Mouse (Mus musculus) erythroid progenitor cell, adult 5-6 weeks (primary cell): ENCODE measurements at regions not wholly inside any gene's neighbourhood (a gene's known extent, or its start where the extent isn't known, plus 50 kb on each side); places are given as distances from the start of the nearest gene placed in this dataset.

Experiments used
- ATAC-seq: replicated peaks from 2 replicates; pipeline ENCODE4 v1.8.0; 2016; ENCODE audit warnings: moderate number of reproducible peaks, mild to moderate bottlenecking, moderate TSS enrichment, inconsistent platforms; ENCODE audit not compliant: poor library complexity, low FRiP score, severe bottlenecking

DNA sequence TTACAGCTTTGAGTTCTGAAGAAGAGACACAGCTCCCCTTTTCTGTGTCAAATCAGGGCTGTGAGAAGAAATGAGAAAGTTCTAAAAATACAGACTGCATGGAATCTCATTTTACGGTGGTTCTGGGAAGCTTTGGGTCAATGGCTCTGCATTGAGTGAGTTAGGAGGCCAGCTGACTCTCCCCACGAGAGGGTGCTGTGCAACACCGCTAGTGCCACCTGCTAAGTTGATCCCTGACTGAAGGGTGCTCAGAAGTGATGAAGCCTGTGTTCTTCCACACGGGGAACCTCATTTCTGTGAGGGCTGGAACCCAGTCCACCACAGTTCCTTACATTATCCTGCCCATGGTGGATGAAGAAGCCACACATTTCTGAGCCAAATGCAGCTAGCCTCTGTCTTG lies 159.5 kb upstream of the Eef2kmt start:
- no peak for ATAC-seq

DNA sequence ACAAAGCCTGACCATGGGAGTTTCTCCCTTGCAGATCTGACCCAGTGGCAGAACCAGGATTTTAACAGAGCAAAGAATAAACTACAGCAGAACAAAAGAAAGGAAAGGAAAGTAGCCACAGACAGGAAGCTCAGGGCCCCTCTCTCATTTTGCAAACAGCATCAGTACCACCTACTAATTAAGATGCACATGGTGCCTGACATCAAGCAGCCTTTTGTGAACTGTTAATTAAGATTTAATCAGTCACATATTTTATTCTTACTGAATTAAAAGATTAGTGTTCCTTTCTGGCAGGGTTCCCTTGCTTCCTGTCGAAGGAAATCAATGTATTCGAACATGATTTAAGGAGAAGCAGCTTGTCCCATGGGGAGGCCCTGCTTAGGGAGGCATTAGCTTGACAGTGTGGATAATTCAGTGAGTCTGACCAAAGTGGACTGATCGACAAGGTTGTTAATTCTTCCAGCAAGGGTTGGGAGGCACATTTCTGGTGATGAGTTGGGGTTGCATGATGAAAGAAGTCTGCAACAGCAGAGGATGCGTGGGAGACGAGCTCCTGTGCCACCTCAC lies 156.1 kb upstream of the Eef2kmt start:
- no peak for ATAC-seq

DNA sequence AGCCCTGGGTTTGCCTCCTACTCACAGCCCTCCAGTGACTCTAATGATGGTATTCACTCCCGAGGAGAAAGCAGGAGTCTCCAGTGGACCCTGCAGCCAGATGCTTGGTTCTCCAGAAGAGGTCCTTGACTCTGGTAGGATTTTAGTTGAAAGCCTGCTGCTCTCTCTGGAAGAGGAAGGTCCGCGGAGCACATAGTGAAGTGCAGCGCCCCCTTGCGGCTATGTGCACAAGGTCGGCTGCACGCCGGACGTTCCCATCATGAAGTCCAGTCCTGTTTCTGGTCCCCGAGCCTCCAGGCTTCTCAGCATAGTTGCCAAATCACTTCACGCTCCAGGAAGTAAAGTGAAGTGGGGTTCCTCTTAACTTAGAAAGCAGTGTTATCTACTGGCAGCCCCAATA lies 150.9 kb upstream of the Eef2kmt start:
- no peak for ATAC-seq

DNA sequence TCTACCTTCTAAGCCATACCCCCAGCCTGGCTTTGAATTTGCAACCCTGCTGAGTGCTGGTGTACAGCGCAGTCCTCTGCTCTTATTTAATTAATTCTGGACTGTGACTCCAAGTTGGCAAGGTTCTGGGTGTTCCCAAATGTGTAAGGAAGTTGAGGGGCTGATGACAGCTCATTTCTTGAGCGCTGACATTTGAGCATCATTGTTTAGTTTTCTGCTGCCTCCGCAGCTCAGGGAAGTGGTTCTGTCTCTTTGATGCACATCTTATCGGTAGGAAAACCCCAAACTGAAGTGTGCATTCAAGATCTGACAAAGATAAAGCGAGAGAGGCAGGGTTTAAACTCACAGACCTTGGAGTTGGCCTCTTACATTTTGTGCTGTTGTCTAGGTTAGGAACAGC lies 137.6 kb upstream of the Eef2kmt start:
- ATAC-seq, result no peak

DNA sequence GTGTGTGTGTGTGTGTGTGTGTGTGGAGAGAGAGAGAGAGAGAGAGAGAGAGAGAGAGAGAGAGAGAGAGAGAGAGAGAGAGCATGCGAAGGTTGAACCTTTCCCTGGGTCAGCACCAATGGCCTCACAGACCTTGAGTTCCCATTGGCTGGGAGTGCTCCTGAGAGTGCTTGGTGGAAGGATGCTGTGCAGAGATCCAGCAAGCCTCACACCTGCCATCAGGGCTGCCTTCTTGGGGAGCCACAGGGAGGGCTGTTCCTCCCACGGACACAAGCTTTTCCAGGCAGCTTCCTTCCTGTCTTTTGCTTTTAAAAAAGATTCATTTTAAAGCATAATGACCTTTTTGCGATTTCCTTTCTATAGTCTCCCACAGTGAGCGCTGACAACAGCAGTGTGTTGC lies 127.1 kb upstream of the Eef2kmt start:
- ATAC-seq, result no peak

DNA sequence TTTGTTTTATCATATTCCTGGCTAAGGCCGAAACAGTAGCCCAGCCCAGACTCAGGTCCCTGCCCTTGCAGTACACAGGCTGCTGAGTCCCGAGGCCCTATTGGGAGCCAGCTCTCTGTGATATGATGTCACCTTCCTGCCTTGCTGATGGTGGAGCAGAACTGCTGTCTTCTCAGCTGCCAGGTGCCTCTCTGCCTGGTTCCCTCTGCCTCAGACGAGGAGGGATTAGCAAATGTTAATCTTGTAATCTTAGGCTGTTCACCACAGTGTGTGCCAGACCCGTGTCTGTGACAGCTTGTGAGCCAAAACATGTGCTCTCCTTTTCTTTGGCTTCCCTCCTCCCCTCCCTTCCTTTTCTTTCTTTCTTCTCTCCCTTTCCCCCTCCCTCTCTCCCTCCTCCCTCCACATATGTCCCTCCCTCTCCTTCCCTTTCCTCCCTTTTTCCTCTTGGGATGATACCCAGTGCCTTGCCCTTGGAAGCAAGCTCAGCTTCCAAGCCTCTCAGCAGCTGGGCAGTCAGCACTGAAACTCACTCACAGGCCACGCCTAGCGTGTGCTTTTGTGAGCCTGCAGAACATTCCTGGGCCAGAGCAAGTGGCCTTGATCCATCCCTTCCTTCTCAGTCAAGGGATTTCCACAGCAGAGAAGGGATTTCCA lies 126.6 kb upstream of the Eef2kmt start:
- no peak for ATAC-seq

DNA sequence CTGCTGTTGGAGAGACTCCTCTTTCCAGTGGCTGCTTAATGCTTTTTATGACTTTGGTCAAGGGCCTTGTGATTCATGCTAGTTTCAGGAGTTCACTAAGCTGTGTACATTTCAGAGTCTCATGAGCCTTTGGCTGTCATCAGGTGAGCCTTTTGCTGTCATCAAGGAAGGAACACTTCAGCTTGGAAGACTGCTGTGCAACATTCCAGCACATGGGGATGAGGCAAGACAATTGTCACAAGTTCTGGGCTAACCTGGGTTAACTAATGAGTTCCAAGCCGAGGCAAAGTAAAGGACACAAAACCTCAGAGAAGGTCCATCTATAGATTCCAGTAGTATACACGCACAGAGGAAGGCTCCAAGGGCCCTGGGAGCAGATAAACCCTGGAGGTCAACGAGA lies 124.8 kb upstream of the Eef2kmt start:
- ATAC-seq, result no peak

DNA sequence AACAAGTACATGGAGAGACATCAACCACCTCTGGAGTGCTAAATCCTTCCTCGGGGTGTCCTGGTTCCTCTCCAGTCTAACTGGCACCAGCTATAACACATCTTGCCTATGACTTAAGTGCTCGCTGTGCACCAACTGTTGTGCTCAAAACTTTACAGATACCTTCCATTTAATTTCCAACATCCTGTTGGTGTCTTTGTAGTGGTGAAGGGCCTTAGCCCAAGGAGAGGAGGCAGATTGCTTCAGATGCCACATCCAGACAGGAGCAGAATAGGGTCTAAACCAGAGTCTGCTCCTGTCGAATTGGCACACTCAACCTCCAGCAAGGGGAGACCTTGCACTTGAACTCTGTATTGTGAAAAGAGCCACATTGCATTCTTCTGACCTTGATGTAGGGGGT lies 121.2 kb upstream of the Eef2kmt start:
- no peak for ATAC-seq

DNA sequence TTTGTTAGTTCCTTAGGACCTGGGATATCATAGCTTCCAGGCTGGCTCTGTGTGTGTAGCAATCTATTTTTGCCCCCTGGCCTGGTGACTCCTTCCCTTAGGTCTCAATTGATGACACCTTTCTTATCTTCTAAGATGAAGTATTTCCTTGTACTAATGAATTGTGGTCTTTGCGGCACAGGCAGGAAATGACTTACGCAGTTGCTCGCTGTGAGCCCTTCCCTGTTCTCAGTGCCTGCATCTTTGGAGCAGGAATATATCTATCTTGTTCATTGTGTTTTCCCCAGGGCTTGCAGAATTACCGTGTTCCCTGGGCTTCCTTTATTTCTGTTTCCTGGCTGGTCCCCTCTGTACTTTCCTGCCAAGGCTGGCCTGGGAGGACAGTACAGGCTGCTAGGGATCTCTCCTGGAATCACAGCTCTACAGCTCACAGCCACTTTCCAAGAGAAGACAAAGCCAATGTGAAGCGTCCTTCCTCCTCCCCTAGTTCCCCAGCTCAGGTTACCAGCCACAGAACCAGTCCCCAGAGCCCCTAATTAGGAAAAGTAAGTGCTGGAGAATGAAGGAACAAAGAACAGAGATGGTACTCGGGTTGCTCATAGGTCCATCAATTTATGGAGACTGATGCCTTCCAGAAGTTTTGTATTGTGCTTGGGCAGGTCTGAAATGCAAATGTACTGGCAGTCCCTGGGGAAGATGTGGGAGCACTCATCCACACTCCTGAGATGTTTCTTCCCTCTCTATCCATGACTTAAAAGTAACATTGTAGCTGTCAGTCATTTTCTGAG lies 119.2 kb upstream of the Eef2kmt start:
- no peak for ATAC-seq

DNA sequence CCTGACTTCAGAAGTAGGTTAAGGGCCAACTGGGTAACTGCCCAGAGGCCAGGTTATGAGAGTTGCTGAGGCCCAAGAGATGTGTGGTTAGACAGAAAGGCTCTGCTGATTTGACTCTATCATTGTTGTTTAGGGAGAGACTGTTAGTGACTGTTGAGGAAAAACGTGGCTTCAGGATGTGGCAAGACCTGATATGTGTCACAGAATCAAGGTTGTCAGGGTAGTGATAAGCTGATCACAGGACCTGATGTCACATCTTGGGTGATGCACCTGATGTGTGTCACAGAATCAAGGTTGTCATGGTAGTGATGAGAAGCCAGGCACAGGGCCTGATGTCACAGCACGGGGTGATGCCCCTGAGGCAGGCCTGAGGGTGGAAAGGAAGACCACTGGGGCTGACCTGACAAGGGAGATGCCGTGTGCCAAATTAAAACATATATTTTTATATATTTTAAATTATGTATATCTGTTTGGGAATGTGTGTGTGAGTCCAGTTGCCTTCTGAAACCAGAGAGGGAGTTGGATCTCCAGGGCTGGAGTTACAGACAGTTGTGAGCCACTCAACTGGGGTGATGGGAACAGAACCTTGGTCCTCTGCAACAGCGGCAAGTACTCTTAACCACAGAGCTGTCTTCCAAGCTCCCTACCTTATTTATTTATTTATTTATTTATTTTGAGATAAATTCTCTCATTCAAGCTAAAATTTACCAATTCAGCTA lies 115.6 kb upstream of the Eef2kmt start:
- no peak for ATAC-seq

DNA sequence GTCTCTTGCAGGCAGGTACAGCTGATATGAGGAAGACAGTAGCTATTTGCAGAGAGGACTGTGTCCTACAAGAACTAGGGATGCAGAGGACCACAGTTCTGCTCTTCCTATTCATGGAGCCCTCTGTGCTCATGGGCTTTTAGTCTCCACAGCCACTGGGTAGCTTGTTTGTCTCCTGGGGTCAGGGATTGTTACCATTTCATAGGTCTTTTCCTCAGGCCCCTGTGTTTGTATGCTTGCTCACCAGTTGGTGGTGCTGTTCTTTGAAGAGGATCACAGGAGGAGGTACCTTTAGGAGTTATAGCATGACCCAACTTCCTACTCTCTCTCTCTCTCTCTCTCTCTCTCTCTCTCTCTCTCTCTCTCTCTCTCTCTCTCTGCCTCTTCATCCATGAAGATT lies 114.7 kb upstream of the Eef2kmt start:
- no peak for ATAC-seq

DNA sequence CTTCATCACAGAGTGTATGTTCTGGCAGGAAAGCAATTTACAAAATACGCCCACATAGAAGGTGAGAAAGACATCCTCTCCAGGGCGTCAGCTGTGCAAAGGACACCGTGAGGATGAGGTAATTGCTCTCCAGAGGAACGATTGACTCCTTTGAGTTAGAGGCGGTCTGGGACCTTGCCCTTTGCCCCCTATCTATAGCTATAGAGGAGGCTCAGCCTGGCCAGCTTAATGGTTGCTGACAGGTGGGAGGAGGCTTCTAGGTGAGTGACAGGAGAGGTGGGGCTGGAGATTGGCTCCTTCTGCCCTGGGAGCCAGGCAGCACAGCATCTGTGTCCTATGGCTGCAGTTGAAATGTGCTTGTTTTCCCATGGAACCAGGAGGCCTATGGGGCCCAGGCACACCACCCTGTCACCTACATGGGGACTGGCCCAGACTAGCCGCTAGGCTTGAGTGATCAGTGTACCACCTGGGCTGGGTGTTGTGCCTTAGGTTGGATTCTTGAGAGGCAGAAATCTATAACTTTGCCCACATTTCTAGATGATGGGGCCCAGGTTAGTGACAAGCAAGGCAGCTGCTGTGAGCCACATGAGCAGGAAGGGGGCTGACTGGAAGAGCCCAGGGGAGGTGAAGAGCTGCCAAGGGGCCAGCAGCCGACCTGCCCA lies 113.2 kb upstream of the Eef2kmt start:
- no peak for ATAC-seq

DNA sequence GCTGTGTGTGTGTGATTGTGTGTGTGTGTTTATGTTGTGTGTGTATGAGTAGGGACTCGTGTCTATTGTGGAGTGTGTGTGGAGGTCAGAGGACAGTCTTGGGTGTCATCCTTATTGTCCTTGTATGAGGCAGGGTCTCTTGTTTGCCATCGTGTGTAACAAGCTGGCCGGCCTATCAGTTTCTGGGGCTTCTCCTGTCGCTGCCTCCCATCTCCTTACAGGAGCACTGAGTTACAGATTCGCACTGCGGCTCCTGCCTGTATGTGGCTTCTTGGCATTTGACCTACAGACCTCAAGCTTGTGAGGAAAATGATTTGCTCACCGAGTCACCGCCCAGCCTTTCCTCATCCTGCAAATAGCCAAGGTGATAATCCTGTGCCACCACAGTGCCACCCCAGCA lies 112.6 kb upstream of the Eef2kmt start:
- ATAC-seq, result no peak

DNA sequence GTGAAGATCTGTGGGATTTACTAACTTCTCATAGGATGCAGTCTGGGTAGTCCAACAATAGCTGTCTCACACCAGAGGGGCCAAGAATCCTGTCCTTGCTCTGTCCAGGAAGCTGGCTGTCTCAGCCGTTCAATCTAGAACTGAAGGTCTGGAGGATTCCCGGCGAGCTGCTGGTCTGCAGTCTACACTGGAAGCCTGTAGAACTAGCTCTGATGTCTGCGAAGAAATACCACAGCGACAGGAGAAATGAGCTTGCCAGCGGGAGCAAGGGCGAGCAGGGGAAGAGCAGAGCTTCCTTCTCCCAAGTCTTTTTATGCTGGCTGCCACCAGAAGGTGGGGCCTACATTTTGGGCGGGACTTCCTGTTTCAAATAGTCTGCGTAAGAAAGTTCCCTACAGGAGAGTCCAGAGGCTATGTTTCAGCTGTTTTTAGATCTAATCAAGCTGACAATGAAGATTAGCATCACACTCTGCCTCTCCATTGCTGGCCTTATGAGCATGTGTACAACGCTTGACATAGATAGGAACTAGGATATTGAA lies 111.9 kb upstream of the Eef2kmt start:
- ATAC-seq, result no peak

DNA sequence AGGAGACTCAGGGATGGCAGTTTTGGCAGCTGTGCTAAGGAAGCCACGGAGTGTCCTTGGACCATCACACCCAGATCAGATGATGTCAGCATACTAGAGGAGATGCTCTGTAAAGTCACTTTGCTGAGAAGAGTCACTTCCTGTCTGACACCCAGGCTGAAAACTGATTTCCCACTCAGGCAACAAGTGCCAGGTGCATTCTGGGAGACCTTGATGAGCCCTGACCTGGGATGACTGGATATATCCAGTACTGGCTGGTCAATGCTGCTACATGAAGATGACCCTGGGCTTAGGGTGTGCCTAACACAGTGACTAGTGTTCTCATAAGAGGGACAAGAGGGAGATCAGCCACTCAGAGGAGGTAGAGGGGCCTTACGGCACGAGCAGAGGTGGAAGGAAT lies 110.2 kb upstream of the Eef2kmt start:
- no peak for ATAC-seq

DNA sequence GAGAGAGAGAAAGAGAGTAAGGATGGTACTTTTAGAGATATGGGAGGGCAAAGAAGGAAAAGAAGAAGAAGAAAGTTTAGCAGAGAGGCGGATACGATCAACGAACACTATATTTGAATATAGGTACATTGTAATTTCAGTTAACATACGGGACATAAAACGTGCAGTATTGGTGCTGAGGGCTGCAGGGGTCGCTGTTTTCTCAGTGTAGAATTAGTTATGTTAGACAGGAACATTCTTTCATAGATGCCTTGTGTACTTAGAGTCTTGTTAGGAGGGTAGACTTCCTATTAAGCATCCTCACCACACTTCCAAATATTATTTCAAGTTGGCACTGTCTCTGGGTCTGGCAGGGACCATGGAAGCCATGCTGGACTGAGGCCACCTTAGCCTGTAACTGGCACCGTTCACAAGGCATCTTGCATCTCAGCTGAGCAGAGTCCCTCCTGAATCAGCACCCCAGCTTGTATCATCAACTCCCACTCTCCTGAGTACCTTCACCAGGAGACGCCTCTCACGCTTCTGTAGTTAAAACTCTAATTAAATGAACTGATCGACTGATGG lies 107.3 kb upstream of the Eef2kmt start:
- ATAC-seq, result no peak

DNA sequence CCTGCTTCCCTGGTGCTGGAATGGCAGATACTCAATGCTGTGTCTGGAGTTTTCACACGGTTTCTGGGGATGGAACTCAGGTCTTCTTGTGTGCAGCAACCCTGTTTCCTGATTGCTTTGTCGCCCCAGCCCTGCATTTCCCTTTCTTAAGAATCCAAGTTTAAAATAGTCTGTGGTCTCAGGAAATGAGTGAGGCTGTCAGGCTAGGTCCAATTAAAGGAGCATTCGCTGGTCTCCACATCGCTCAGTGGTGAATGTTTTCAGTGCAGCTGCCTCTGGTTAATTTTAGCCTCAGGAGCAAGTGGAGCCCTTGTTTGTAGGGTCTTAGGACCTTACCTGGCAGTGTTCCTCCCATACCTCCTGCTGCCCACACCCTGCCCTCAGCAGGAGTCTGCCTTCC lies 103.4 kb upstream of the Eef2kmt start:
- ATAC-seq, result no peak

DNA sequence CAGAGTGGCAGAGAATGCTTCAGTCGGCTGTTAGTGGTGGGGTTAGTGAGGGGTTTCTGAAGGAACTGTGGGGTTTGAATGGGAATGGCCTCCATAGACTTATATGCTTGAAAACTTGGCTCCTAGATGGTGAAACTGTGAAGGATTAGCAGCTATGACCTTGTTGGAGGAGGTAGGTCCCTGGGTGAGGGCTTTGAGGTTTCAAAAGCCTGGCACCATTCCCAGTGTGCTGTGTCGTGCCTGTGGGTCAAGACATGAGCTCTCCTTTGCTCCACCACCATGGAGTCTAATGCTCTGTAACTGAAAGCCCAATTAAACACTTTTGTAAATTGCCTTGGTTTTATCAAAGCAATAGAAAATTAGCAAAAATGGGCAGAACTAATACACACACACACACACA lies 98.1 kb upstream of the Eef2kmt start:
- ATAC-seq, result no peak

DNA sequence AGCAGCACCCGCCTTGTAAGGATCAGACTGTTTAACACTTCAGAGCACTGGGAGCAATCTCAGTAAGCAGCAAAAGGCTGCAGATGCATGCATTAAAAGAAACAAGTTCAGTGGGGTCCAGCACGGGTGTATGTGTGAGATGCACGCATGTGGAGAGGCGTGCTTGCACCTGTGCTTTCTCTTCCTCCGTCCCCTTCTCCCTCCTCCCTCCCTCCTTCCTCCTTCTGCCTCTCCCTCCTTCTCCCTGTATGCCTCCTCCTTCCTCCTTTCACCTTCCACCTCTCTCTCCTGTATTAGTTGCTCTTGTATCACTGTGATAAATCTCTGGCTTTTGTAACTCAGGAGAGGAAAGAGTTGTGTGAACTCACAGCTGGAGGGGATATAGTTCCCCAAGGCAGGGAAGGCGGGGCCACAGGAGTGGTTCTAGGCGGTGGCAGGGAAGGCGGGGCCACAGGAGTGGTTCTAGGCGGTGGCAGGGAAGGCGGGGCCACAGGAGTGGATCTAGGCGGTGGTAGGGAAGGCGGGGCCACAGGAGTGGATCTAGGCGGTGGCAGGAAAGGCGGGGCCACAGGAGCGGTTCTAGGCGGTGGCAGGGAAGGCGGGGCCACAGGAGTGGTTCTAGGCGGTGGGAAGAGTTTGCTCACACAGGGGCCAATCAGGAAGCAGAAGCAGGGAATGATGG lies 96.2 kb upstream of the Eef2kmt start:
- ATAC-seq, result peak; percentile 82
